Mouse (Mus musculus): ENCODE data around the gene Retn. TPM values are rescaled to one million over a fixed set of nuclear protein-coding genes. Genes with fewer than 3 reads are reported as not detected.

The Retn gene
- polyA plus RNA-seq, 1 experiment from 2014 or later, result 0.30 TPM

GRCm38 (mm10) chr8:3671980-3672491 is 16.5 kb downstream of the Retn start, which contains the start of gene Fcor:
Fcor (minus strand) TSS chr8:3672362.
- peaks cover 20% of the 10 kb centered on the region for H3K4me1 ChIP-seq
- no peaks in the 10 kb centered on the region for H3K36me3 ChIP-seq (replicated peaks)
- H3K9me3 ChIP-seq, result no peaks in the 10 kb centered on the region
- H3K27me3 ChIP-seq (ENCODE audit: poor library complexity, severe bottlenecking), result no peaks in the 10 kb centered on the region
- H3K27ac ChIP-seq, result peak within 1 kb of the TSS; percentile 89
- WGBS, result under 1% methylated on average over 23 of the region's 23 CpGs
- H3K4me3 ChIP-seq, result peak within 1 kb of the TSS; percentile 62
- peak; percentile 81 for DNase-seq (ENCODE audit: extremely low spot score, low spot score)

- 50% methylated on average over 3 of the region's 3 CpGs for WGBS
- H3K4me3 ChIP-seq, result no peak overlapping the region
- no peak for DNase-seq (ENCODE audit: extremely low spot score, low spot score)
Measured at GRCm38 (mm10) chr8:3674671-3675070, 19.1 kb downstream of the Retn start.

DNA sequence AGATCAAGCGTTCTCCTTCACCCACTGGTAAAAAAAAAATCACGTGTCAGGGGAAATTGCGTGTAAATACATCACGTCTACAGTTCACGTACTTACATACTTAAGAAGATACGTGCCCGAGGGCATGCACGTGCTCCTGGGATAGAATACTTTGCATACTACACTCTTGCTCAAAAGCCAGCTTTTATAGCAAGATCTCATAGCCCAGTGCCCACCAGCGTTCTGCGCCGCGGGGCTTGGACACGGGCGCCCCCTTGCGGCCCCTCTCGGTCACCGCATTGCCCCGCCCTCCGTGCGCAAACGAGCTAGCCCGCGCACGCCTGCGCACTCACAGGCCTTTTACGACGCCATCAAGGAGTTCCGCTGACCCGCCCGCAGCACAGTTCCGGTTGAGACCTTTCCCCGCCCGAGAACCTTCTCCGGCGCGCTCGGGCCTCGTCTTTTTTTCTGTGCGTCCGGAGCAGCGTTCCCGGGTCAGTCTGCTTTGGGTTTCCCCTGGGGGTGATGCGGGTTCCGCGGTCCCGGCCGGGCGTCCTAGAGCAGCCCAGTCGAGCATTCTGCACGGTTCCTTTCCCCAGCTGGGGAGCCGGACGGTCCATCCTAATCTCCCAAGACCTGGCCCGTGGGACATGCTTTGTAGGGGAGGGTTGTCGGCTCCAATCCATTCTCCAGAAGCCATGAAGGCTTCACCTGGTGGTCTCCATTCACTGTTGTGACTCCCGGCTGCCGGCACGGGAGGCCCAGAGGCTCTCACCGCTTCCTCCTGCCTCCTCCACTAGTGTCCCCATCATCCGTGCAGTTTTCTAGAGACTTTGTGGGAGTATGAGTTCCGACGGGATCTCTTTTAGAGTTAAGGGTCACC is 20.8 kb downstream of the Retn start, which contains the start of gene Trappc5:
Trappc5 (plus strand) TSS at position 169 of the 862 bp plus-strand sequence.
- WGBS, result 2% methylated on average over 61 of the region's 61 CpGs
- H3K36me3 ChIP-seq (replicated peaks), result peaks cover 31% of the 10 kb centered on the region

More at GRCm38 (mm10) chr8:3674671-3675070, 19.1 kb downstream of the Retn start:
- Histone ChIP-seq H3K4me1 (peaks cover 33% of the 10 kb centered on the region), H3K27me3 (ENCODE audit: poor library complexity, severe bottlenecking) (no peaks in the 10 kb centered on the region), H3K9me3 (peaks cover 3% of the 10 kb centered on the region; the same call in 1 of the 2 replicates), H3K36me3 (replicated peaks) (peaks cover 14% of the 10 kb centered on the region), H3K27ac (no peak overlapping the region)

DNA sequence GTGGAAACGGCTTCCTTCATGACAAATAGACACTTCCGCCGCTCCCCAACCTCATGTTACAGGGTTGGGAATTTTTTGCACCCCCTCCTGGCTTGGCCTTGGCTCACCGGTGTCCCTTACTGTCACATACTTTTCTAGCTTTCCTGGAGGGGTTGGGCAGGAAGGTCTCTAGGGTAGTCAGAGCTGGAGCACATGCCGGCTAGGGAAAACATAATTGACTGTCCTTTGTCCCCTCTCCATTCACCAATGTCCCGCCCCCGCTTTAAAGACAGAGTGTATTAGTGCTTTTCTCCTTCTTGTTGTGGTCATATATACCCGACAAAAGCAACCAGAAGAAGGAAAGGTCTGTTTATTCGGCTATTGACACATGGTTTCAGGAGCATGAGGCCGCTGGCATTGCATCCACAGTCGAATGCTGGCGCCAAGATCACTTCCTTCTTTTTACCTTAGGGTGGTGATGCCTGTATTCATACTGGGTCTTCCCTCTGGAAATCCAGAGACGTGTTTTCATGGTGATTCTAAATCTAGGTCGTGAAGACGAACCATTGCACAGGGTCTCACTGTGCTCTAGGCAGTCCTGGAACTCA is 21.5 kb downstream of the Retn start:
- peaks cover 28% of the 10 kb centered on the region for H3K4me1 ChIP-seq
- 8% methylated on average over 15 of the region's 15 CpGs for WGBS
- peak; percentile 28 for DNase-seq (ENCODE audit: extremely low spot score, low spot score)

More for the DNA sequence above, 20.8 kb downstream of the Retn start, which contains the start of gene Trappc5:
- peak within 1 kb of the TSS; percentile 92 for H3K27ac ChIP-seq
- DNase-seq (ENCODE audit: extremely low spot score, low spot score), result peak; percentile 93
- H3K4me1 ChIP-seq, result peaks cover 33% of the 10 kb centered on the region
- no peaks in the 10 kb centered on the region for H3K27me3 ChIP-seq (ENCODE audit: poor library complexity, severe bottlenecking)
- peaks cover 3% of the 10 kb centered on the region; the same call in 1 of the 2 replicates for H3K9me3 ChIP-seq
- H3K4me3 ChIP-seq, result peak within 1 kb of the TSS; percentile 89

GRCm38 (mm10) chr8:3678831-3679230 is 23.3 kb downstream of the Retn start:
- Histone ChIP-seq H3K4me3 (no peak overlapping the region), H3K27ac (no peak overlapping the region), H3K36me3 (replicated peaks) (peaks cover 49% of the 10 kb centered on the region), H3K27me3 (ENCODE audit: poor library complexity, severe bottlenecking) (no peaks in the 10 kb centered on the region), H3K4me1 (peaks cover 19% of the 10 kb centered on the region), H3K9me3 (peaks cover 3% of the 10 kb centered on the region; the same call in 1 of the 2 replicates)
- no peak for DNase-seq (ENCODE audit: extremely low spot score, low spot score)
- WGBS, result 96% methylated on average over 23 of the region's 23 CpGs

More for the DNA sequence above, 21.5 kb downstream of the Retn start:
- H3K27me3 ChIP-seq (ENCODE audit: poor library complexity, severe bottlenecking), result no peaks in the 10 kb centered on the region
- peaks cover 3% of the 10 kb centered on the region; the same call in 1 of the 2 replicates for H3K9me3 ChIP-seq
- peak overlapping the region; percentile 92 for H3K27ac ChIP-seq
- H3K4me3 ChIP-seq, result peak overlapping the region; percentile 89
- peaks cover 38% of the 10 kb centered on the region for H3K36me3 ChIP-seq (replicated peaks)

DNA sequence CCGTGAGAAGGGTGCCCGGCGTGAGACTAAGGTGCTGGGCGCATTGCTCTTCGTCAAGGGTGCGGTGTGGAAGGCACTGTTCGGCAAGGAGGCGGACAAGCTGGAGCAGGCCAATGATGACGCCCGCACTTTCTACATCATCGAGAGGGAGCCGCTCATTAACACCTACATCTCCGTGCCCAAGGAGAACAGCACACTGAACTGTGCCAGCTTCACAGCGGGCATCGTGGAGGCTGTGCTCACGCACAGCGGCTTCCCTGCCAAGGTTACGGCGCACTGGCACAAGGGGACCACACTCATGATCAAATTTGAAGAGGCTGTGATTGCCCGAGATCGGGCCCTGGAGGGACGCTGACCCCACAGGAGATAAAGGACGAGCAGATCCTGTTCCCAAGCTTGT is 23.7 kb downstream of the Retn start:
- peaks cover 19% of the 10 kb centered on the region for H3K4me1 ChIP-seq
- no peaks in the 10 kb centered on the region for H3K27me3 ChIP-seq (ENCODE audit: poor library complexity, severe bottlenecking)
- 96% methylated on average over 23 of the region's 23 CpGs for WGBS
- peaks cover 49% of the 10 kb centered on the region for H3K36me3 ChIP-seq (replicated peaks)
- H3K9me3 ChIP-seq, result peaks cover 3% of the 10 kb centered on the region; the same call in 1 of the 2 replicates
- DNase-seq (ENCODE audit: extremely low spot score, low spot score), result no peak
- H3K4me3 ChIP-seq, result no peak overlapping the region
- no peak overlapping the region for H3K27ac ChIP-seq

DNA sequence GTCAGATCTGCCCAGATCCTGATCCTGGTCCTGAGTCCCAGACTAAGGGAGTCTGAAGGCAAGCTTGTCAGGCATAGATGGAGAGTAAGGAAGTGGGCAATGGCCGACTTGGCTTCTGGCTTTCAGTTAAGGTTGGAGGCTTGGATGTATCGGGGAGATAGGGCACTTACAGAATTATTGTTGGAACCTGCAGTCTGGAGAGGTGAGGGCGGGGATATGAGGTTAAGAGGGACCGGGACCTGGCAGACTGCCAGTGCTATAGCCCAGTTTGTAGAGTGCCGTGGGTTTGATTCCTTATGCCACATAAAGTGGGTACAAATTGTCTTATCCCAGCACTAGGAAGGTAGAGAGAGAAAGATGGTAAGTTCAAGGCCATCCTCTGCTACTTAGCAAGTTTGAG is 24.1 kb downstream of the Retn start:
- H3K27ac ChIP-seq, result no peak overlapping the region
- H3K4me3 ChIP-seq, result no peak overlapping the region
- 96% methylated on average over 5 of the region's 5 CpGs for WGBS
- H3K4me1 ChIP-seq, result peaks cover 19% of the 10 kb centered on the region
- DNase-seq (ENCODE audit: extremely low spot score, low spot score), result no peak
- peaks cover 3% of the 10 kb centered on the region; the same call in 1 of the 2 replicates for H3K9me3 ChIP-seq
- H3K27me3 ChIP-seq (ENCODE audit: poor library complexity, severe bottlenecking), result no peaks in the 10 kb centered on the region
- peaks cover 49% of the 10 kb centered on the region for H3K36me3 ChIP-seq (replicated peaks)

DNA sequence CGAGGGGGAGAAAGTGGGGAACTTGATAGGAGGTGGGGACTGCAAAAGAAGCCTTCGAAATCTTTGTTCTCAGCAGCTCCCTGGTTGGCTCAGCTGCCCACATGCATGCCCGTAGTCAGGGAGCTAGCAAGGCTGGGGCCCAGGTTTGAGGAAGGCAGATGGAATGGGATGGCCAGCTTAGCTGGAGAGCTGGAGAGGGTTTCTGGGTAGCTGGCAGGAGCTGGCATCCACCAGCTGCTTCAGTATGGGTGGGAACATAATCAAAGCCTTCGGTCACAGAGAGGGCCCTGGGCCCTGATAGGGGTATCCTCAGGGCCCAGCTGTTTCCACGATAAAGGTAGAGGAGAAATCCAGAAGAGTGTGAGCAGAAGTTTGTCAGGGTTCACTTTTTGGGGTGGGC is 26.9 kb downstream of the Retn start:
- no peak for DNase-seq (ENCODE audit: extremely low spot score, low spot score)
- Histone ChIP-seq H3K4me3 (no peak overlapping the region), H3K27me3 (ENCODE audit: poor library complexity, severe bottlenecking) (no peaks in the 10 kb centered on the region), H3K36me3 (replicated peaks) (peaks cover 49% of the 10 kb centered on the region), H3K27ac (no peak overlapping the region), H3K4me1 (peaks cover 9% of the 10 kb centered on the region), H3K9me3 (peaks cover 3% of the 10 kb centered on the region; the same call in 1 of the 2 replicates)
- 92% methylated on average over 5 of the region's 5 CpGs for WGBS

DNA sequence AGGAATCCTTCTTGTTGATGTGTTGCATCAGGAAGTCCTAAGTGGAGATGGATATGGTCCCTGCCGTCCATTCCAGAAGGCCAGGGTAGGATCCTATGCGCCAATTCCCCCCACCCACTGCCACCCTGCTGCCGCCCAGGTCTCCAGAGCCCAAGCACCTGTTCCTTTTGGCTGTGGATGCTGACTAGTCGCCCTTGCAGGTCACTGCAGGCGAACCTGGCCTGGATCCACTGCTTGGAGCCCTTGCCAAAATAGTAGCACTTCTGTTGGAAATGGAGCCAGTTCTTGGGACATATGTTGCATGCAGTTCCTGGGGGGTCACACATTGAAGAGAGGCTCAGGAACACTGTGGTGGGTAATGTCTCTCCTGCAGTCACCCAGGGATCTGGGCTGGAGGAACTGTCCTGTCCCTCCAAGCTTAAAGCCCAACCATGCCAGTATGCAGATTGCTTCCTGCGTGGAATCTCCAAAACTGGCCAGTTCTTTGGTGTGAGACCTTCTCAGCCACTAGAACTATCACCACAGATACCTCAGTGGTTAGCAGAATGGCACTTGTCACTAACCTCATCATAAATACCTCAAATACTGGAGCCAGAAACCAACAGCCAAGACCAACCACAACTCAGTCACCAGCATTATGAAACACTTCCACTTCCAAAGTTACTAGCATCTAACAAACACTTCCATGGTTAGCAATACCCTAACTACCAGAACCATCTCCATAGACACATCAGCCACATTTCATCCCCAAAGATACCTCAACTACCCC is 28.0 kb downstream of the Retn start:
- 77% methylated on average over 6 of the region's 6 CpGs for WGBS
- Histone ChIP-seq H3K27ac (no peak overlapping the region), H3K4me1 (no peaks in the 10 kb centered on the region), H3K27me3 (ENCODE audit: poor library complexity, severe bottlenecking) (no peaks in the 10 kb centered on the region), H3K4me3 (no peak overlapping the region), H3K9me3 (peaks cover 3% of the 10 kb centered on the region; the same call in 1 of the 2 replicates), H3K36me3 (replicated peaks) (peaks cover 46% of the 10 kb centered on the region)
- DNase-seq (ENCODE audit: extremely low spot score, low spot score), result no peak

GRCm38 (mm10) chr8:3684530-3684929 is 29.0 kb downstream of the Retn start:
- Histone ChIP-seq H3K4me1 (no peaks in the 10 kb centered on the region), H3K36me3 (replicated peaks) (peaks cover 36% of the 10 kb centered on the region), H3K9me3 (no peaks in the 10 kb centered on the region), H3K27me3 (ENCODE audit: poor library complexity, severe bottlenecking) (no peaks in the 10 kb centered on the region), H3K4me3 (no peak overlapping the region), H3K27ac (no peak overlapping the region)
- DNase-seq (ENCODE audit: extremely low spot score, low spot score), result no peak

DNA sequence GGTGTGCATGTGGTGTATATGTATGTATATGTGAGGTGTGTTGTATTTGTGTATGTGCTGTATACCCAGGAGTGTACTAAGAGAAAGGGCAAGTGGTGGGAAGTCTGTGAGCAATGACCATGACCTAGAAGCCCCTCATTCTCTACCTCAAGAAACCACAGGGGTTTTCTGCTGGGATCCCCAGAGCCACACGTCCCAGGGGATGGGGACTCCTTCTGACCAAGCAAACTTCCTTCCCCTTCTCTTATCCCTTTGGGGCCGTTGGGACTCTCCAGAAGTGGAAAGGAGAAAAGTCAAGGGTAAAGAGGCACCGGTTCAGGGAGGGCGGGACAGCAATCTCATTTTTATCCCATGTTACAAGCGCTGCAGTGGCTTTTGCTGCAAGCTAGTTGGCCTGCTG is 29.9 kb downstream of the Retn start:
- Histone ChIP-seq H3K36me3 (replicated peaks) (peaks cover 27% of the 10 kb centered on the region), H3K4me1 (no peaks in the 10 kb centered on the region), H3K4me3 (no peak overlapping the region), H3K27ac (no peak overlapping the region), H3K9me3 (no peaks in the 10 kb centered on the region), H3K27me3 (ENCODE audit: poor library complexity, severe bottlenecking) (no peaks in the 10 kb centered on the region)
- 78% methylated on average over 5 of the region's 5 CpGs for WGBS
- no peak for DNase-seq (ENCODE audit: extremely low spot score, low spot score)

GRCm38 (mm10) chr8:3687537-3687936 is 32.0 kb downstream of the Retn start:
- Histone ChIP-seq H3K4me1 (no peaks in the 10 kb centered on the region), H3K9me3 (0 out of 2 replicates have a peak, but pooled peaks cover 3% of the 10 kb centered on the region), H3K36me3 (replicated peaks) (peaks cover 6% of the 10 kb centered on the region), H3K27me3 (ENCODE audit: poor library complexity, severe bottlenecking) (no peaks in the 10 kb centered on the region), H3K27ac (no peak overlapping the region), H3K4me3 (no peak overlapping the region)
- 79% methylated on average over 6 of the region's 6 CpGs for WGBS
- no peak for DNase-seq (ENCODE audit: extremely low spot score, low spot score)
